Mouse (Mus musculus) inflammation-experienced regulatory T-cells, adult 6 months (primary cell): ENCODE data around the gene Fbxo28. TPM values are rescaled to one million over a fixed set of nuclear protein-coding genes. Genes with fewer than 3 reads are reported as not detected.

Experiments used
- ATAC-seq: one replicate; pipeline ENCODE4 v1.8.0; 2017
- polyA plus RNA-seq, 3 experiments: library from polyadenylated mRNA; unstranded; fragments of 100-300 nt; shearing (Covaris generic); gene quantifications; one replicate each; pipeline ENCODE4 v1.2.1; 2017

Fbxo28 gene
- polyA plus RNA-seq, 3 experiments from 2014 or later, result 6.0 to 8.2 (median 6.7) TPM

GRCm38 (mm10) chr1:182287781-182288180, 53.6 kb downstream of the Fbxo28 start:
- no peak for ATAC-seq

DNA sequence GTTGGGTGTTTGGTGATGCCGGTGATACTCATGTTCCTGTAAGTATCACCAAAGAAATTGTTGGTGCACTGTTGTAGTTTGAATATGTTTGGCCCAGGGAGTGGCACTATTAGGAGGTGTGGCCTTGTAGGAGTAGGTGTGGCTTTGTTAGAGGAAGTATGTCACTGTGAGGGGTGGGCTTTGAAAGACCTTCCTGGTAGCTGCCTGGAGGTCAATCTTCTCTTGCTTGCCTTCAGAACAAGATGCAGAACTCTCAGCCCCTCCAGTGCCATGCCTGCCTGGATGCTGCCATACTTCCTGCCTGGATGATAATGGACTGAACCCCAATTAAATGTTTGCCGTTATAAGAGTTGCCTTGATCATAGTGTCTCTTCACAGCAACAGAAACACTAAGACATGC, 56.6 kb downstream of the Fbxo28 start:
- no peak for ATAC-seq

DNA sequence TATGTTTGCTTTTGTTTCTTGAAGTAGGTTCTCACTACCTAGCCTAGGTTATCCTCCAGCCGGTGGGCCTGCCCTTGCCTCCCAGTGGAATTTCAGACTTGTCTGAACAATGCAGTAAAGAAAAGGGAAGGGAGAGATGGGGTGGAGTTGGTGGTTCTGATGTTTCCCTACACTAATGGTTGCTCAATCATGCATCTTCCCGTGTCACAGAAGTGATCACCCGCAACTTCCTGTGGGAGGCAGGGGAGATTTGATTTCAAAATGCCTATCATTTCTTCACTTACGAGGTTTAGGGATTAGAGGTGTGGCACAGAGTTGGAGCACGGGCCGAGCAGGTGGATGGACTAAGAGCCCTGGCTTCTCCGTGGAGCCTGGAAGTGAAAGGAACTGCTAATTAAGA, 58.2 kb downstream of the Fbxo28 start:
- ATAC-seq, result peak; percentile 22

DNA sequence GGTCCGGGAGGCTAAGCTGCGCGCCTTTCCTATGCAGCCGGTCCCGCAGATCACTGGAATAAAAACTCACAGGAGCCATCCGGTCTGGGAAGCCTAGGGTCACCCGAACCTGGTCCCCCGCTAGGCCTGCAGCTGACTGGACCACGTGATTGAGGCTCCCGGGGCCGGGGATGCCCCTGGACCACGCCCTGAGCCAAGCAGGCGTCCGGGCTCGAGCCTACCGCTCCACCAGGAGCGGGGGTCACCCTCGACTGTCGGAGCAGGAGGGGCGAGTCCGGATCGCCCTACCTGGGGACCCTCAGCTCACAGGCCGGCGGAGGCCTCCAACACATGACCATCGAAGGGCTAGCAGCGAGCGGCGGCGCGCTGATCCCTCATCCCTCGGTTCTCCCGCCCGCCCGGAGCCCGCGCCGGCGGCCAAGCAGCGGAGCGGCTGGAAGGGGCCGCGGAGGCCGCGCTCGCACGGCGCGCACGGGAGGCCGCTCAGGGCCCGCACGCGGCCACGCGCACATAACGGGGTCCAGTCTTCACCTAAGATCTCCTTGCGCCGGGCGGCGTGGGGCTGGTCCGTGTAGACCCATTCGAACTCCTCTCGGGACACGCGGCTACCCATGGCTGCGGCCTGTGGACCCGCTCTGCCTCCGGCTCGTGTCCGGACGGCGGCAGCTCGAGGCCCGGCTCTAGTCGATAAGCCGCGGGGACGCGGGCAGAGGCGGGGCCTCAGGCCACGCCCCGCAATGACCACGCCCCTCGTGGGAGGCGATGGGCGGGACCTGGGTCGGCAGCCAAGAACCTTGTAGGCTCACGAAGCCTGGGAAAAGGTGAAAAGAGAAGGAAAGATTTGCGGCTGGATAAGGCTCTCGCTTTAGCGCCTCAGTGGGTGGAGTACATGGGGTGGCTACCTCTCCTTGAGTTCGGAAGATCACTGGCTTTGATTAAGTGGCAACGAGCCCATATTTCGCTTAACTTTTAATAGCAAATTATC, 59.0 kb downstream of the Fbxo28 start, which contains the start of gene Degs1:
Gene Degs1 (minus strand): TSS at position 714 of the 985 bp plus-strand sequence.
- peak; percentile 86 for ATAC-seq

- ATAC-seq, result no peak
Observed at GRCm38 (mm10) chr1:182281251-182281711, 60.1 kb downstream of the Fbxo28 start.

DNA sequence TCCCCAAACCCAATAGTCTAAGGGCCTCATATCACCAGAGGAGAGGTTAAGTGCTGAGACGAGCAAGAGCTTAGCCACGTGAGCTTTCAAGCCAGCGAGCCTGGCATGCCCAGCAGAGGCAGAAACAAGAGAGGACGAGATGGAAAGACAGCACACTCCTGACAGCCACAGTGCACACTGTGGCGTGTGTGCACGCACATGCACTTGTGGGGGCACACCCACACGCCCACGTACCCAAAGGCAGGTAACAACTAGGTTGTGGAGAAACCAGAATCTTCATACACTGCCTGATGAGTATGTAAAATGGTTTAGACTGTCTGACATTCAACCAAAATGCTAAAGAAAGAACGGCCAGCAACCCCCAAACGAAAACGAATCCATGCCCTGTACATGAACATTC, 60.9 kb downstream of the Fbxo28 start:
- ATAC-seq, result no peak

DNA sequence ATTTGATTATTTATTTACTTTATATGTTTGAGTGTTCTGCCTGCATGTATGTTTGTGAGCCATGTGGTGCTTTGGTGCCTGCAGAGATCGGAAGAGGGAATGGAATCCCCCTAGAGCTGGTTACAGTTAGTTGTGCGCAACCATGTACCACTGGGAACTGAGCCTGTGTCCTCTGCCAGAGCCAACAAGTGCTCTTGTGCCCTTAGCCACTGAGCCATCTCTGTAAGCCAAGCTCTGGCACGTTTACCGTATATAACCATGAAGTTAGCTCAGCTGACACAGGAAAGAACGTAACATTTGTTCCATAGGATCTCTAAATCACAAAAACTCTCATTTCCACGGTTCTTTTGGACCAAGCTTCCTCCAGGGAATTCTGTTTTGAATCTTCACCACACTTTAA, 61.4 kb downstream of the Fbxo28 start:
- ATAC-seq, result no peak

- ATAC-seq, result no peak
Observed at GRCm38 (mm10) chr1:182279436-182279835, 62.0 kb downstream of the Fbxo28 start.

- ATAC-seq, result no peak
Observed at GRCm38 (mm10) chr1:182275109-182275508, 66.3 kb downstream of the Fbxo28 start.

DNA sequence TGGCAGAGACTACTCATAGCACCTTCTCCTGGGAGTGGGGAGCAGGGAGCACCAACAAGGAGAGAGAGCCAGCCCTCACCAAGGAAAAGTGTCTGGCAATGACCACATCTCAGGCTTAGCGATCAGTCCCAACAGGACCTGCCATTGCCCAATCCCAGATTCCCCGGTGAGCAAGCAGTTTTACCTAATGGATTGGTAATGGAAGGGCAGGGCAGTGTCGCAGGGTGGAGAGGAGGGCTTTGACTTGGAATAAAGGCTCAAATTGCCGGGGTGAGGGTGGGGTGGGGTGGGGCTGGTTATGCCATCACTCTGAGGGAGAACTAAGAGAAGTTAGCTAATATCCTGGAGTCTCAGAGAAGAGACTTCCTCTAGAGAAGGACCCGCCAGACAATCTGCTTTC, 69.8 kb downstream of the Fbxo28 start:
- ATAC-seq, result no peak

DNA sequence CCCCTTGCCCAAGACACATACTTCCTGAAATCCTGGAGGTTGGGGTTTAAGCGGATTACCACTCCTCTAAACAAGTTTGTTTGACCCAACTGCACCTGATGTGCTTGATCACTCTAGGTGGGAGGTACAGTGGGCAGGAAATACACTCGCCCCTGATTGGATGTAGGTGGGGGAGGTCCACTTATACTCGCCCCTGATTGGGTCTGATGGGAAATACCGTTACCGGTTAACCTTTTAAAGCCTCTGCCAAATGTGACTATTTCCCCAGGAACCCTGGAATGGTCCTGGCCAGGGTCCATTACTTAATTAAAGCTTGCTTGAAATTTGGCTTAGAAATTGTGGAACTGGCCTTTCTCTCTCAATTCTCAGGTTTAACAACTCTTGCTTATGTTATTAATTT, 70.3 kb downstream of the Fbxo28 start:
- no peak for ATAC-seq

- no peak for ATAC-seq
Observed at GRCm38 (mm10) chr1:182268317-182268716, 73.1 kb downstream of the Fbxo28 start.

- ATAC-seq, result no peak
Observed at GRCm38 (mm10) chr1:182266028-182266525, 75.4 kb downstream of the Fbxo28 start.

Other genes starting within 250 kb of the Fbxo28 start
- 100 to 1,000 TPM; 141 to 184 (median 147) TPM for gene Srp9, start 216.9 kb downstream of the Fbxo28 start, polyA plus RNA-seq
- not detected for gene Vmn1r1, start 177.1 kb downstream of the Fbxo28 start, polyA plus RNA-seq
- 100 to 1,000 TPM in 1 of 3 experiments, 10 to 100 TPM in 2; 80.0 to 164 (median 87.5) TPM for gene Degs1, start 58.8 kb downstream of the Fbxo28 start, polyA plus RNA-seq
- 1 to 10 TPM; 6.5 to 7.5 (median 6.6) TPM for gene Trp53bp2, start 67.5 kb upstream of the Fbxo28 start, polyA plus RNA-seq
- gene Capn2, start 176.0 kb upstream of the Fbxo28 start, polyA plus RNA-seq, result 10 to 100 TPM; 24.1 to 68.6 (median 38.1) TPM
- gene Capn8, start 223.4 kb upstream of the Fbxo28 start, polyA plus RNA-seq, result not detected